Mouse (Mus musculus) kidney, embryonic 16.5 days (tissue): Measurements from ENCODE around the gene Mmp2. TPM values are rescaled to one million over a fixed set of nuclear protein-coding genes. Genes with fewer than 3 reads are reported as not detected.

ENCODE experiments used
- ATAC-seq: fragments of 200-750 bp; cut with Nextera tagmentation; 2 replicates; pipeline ENCODE4 v1.8.0; 2017; ENCODE audit warnings: moderate TSS enrichment; ENCODE audit not compliant: low FRiP score, low TSS enrichment
- H3K27ac ChIP-seq: fragments of 300-500 bp; sonication (generic); 2 replicates; pipeline ENCODE4 v1.5.1; 2014; ENCODE audit warnings: low read length
- H3K27me3 ChIP-seq: fragments of 300-500 bp; sonication (generic); 2 replicates; pipeline ENCODE4 v1.6.1; 2014; ENCODE audit warnings: low read length, control low read depth, mixed read lengths; ENCODE audit not compliant: insufficient read depth
- H3K36me3 ChIP-seq: fragments of 300-500 bp; sonication (generic); 2 replicates; pipeline ENCODE4 v1.6.1; 2014; ENCODE audit warnings: low read length, control low read depth, mixed read lengths; ENCODE audit not compliant: insufficient read depth
- H3K4me1 ChIP-seq: fragments of 300-500 bp; sonication (generic); 2 replicates; pipeline ENCODE4 v1.6.1; 2014; ENCODE audit warnings: low read length, control low read depth, mixed read lengths; ENCODE audit not compliant: insufficient read depth
- H3K4me2 ChIP-seq: fragments of 300-500 bp; sonication (generic); replicated peaks from 2 replicates; pipeline ENCODE4 v1.6.1; 2014; ENCODE audit warnings: low read depth, low read length
- H3K4me3 ChIP-seq: fragments of 300-500 bp; sonication (generic); 2 replicates; pipeline ENCODE4 v1.5.1; 2014; ENCODE audit warnings: mild to moderate bottlenecking, low read length
- H3K9ac ChIP-seq: fragments of 300-500 bp; sonication (generic); replicated peaks from 2 replicates; pipeline ENCODE4 v1.6.1; 2014; ENCODE audit warnings: low read length
- H3K9me3 ChIP-seq: fragments of 300-500 bp; sonication (generic); 2 replicates; pipeline ENCODE4 v1.6.1; 2016; ENCODE audit warnings: low read length, control low read depth
- WGBS: fragments of 180-500 bp; shearing (Covaris S2); extraction: QIAGEN DNeasy Blood & Tissue Kit; methylation state at CpG from one replicate; pipeline ENCODE4 v1.1.7; 2014; 5-methylcytosine and 5-hydroxymethylcytosine counted together
- polyA plus RNA-seq: library from polyadenylated mRNA; unstranded; fragments of >200 nt; fragmentation: Nextera tagmentation; extraction: Ambion mirVana; gene quantifications from 2 replicates; pipeline ENCODE4 v1.2.1, GENCODE M21; 2015

Gene Mmp2
- polyA plus RNA-seq, 1 experiment from 2014 or later: 148 TPM

DNA sequence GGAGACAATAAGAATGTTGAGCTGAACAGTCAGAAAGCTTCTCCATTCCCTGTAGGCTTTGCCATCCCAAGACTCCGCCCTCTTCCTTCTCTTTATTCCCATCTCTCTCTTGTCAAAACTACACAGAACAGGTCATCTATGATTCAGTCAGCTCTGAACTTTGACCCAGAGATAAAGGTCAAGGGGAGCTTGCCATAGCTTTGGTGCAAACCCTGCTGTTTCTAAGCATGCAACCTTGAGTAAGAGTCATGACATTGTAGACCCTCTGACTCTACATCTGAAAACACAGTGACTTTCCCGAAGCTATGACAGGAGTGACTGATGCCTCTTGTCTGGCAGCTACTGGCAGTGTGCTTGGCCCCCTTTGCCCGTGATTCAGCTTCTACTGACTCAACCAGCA, 24.5 kb upstream of the Mmp2 start:
- Histone ChIP-seq H3K36me3 (no peaks in the 10 kb centered on the region), H3K27ac (no peak overlapping the region), H3K9ac (no peak overlapping the region), H3K4me3 (no peak overlapping the region), H3K9me3 (no peaks in the 10 kb centered on the region), H3K4me2 (no peak overlapping the region), H3K4me1 (no peaks in the 10 kb centered on the region), H3K27me3 (no peaks in the 10 kb centered on the region)
- ATAC-seq: no peak
- WGBS: 84% methylated on average over 3 of the region's 3 CpGs

- Histone ChIP-seq H3K27ac (no peak overlapping the region), H3K36me3 (no peaks in the 10 kb centered on the region), H3K9ac (no peak overlapping the region), H3K4me2 (no peak overlapping the region), H3K4me1 (no peaks in the 10 kb centered on the region), H3K27me3 (0 out of 2 replicates have a peak, but pooled peaks cover 3% of the 10 kb centered on the region), H3K9me3 (no peaks in the 10 kb centered on the region), H3K4me3 (no peak overlapping the region)
- no peak for ATAC-seq
- WGBS: 89% methylated on average over 2 of the region's 2 CpGs
Measured at GRCm38 (mm10) chr8:92812773-92813172, 14.3 kb upstream of the Mmp2 start.

- no peaks in the 10 kb centered on the region for H3K4me1 ChIP-seq
- H3K36me3 ChIP-seq: no peaks in the 10 kb centered on the region
- no peaks in the 10 kb centered on the region for H3K9me3 ChIP-seq
- no peak for ATAC-seq
- 0 out of 2 replicates have a peak, but pooled peaks cover 3% of the 10 kb centered on the region for H3K27me3 ChIP-seq
- no peak overlapping the region for H3K4me2 ChIP-seq
- H3K27ac ChIP-seq: no peak overlapping the region
- WGBS: 88% methylated on average over 5 of the region's 5 CpGs
- no peak overlapping the region for H3K4me3 ChIP-seq
- H3K9ac ChIP-seq: no peak overlapping the region
Measured at GRCm38 (mm10) chr8:92815661-92816060, 11.4 kb upstream of the Mmp2 start.

DNA sequence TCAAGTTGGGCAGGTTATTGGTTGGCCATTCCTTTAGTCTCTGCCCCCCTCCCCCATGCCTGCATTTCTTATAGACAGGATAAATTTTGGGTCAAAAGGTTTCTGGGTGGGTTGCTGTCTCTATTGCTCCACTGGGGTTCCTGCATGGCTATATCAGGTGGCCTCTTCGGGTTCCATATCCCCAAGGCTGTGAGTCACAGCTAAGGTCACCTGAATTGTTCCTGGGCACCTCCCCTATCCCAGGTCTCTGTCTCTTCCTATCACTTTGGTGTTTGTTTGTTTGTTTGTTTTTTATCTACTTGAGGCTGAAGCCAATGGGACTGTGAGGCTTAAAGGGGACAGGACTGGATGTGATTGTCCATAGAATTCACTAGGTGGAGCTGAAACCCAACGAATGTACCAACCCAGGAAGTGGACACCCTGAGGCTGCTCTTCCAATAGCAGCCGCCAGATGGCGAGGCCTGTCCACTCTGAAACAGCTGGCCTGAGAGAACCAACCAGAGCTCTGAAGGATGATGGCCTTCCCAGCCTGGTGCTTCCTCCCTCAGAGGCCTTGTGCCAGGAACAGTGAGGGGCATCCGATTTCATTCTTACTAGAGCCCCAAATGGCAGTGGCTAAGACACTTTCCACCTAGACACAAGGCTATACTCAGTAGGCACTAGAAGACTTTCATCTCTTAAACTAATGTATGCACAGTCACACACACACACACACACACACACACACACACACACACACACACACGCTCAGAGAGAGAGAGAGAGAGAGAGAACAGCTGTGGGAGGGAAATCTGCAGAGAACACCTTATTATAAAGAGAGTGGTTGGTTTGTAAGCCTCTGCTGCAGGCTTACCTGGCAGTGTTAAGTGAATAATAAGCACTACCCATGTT, 8.9 kb upstream of the Mmp2 start:
- ATAC-seq: peak; percentile 85
- Histone ChIP-seq H3K27ac (no peak overlapping the region), H3K4me1 (no peaks in the 10 kb centered on the region), H3K4me2 (no peak overlapping the region), H3K9ac (no peak overlapping the region), H3K36me3 (no peaks in the 10 kb centered on the region), H3K27me3 (0 out of 2 replicates have a peak, but pooled peaks cover 3% of the 10 kb centered on the region), H3K4me3 (no peak overlapping the region), H3K9me3 (no peaks in the 10 kb centered on the region)
- whole genome bisulfite sequencing: 24% methylated on average over 6 of the region's 6 CpGs

DNA sequence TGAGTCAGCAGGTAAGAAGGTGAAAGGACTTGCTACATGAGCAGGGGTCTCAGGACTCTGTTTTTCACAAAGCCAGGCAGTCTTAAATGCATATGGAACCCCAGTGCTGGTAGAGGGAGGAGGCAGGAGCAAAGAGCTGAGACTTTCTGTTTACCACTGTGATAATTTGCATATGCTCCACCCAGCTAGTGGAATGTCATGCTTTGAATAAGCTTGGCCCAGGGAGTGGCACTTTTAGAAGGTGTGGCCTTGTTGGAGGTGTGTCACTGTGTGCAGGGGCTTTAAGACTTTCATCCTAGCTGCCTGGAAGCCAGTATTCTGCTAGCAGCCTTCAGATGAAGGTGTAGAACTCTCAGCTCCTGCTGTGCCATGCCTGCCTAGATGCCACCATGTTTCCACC, 5.9 kb upstream of the Mmp2 start:
- Histone ChIP-seq H3K4me2 (no peak overlapping the region), H3K36me3 (no peaks in the 10 kb centered on the region)
- no peak for ATAC-seq

GRCm38 (mm10) chr8:92822386-92822785, 4.7 kb upstream of the Mmp2 start:
- Histone ChIP-seq H3K27ac (no peak overlapping the region), H3K36me3 (no peaks in the 10 kb centered on the region), H3K4me3 (no peak overlapping the region), H3K27me3 (no peaks in the 10 kb centered on the region), H3K9me3 (no peaks in the 10 kb centered on the region), H3K4me2 (no peak overlapping the region), H3K9ac (no peak overlapping the region), H3K4me1 (peaks cover 6% of the 10 kb centered on the region)
- WGBS: 66% methylated on average over 5 of the region's 5 CpGs
- no peak for ATAC-seq

More for the DNA sequence above, 5.9 kb upstream of the Mmp2 start:
- H3K4me1 ChIP-seq: no peaks in the 10 kb centered on the region
- H3K9ac ChIP-seq: no peak overlapping the region
- no peak overlapping the region for H3K27ac ChIP-seq
- H3K4me3 ChIP-seq: no peak overlapping the region
- H3K27me3 ChIP-seq: 0 out of 2 replicates have a peak, but pooled peaks cover 3% of the 10 kb centered on the region
- no peaks in the 10 kb centered on the region for H3K9me3 ChIP-seq

GRCm38 (mm10) chr8:92825991-92826390, 1.1 kb upstream of the Mmp2 start:
- no peak for ATAC-seq
- H3K4me2 ChIP-seq: no peak overlapping the region
- no peak overlapping the region for H3K4me3 ChIP-seq
- H3K4me1 ChIP-seq: peaks cover 12% of the 10 kb centered on the region
- no peak overlapping the region for H3K9ac ChIP-seq
- H3K9me3 ChIP-seq: no peaks in the 10 kb centered on the region
- H3K36me3 ChIP-seq: no peaks in the 10 kb centered on the region
- H3K27me3 ChIP-seq: no peaks in the 10 kb centered on the region
- 72% methylated on average over 4 of the region's 4 CpGs for WGBS
- H3K27ac ChIP-seq: no peak overlapping the region

GRCm38 (mm10) chr8:92828251-92828743, 1.2 kb downstream of the Mmp2 start:
- H3K9ac ChIP-seq: no peak overlapping the region; the same call in 1 of the 2 replicates
- ATAC-seq: peak; percentile 81
- peaks cover 5% of the 10 kb centered on the region; the same call in 1 of the 2 replicates for H3K36me3 ChIP-seq
- WGBS: 28% methylated on average over 15 of the region's 15 CpGs
- H3K9me3 ChIP-seq: no peaks in the 10 kb centered on the region
- no peaks in the 10 kb centered on the region for H3K27me3 ChIP-seq
- peaks cover 12% of the 10 kb centered on the region for H3K4me1 ChIP-seq
- peak overlapping the region; percentile 65 for H3K4me2 ChIP-seq
- H3K4me3 ChIP-seq: peak overlapping the region; percentile 57
- peak overlapping the region; percentile 84; the same call in 1 of the 2 replicates for H3K27ac ChIP-seq

- WGBS: 49% methylated on average over 5 of the region's 5 CpGs
- H3K27me3 ChIP-seq: no peaks in the 10 kb centered on the region
- peaks cover 24% of the 10 kb centered on the region for H3K36me3 ChIP-seq
Measured at GRCm38 (mm10) chr8:92834065-92834731, 7.1 kb downstream of the Mmp2 start.

More at GRCm38 (mm10) chr8:92834065-92834731, 7.1 kb downstream of the Mmp2 start:
- no peak overlapping the region for H3K4me3 ChIP-seq
- H3K9ac ChIP-seq: no peak overlapping the region
- no peak overlapping the region for H3K27ac ChIP-seq
- no peaks in the 10 kb centered on the region for H3K4me1 ChIP-seq
- no peak for ATAC-seq
- H3K4me2 ChIP-seq: no peak overlapping the region
- no peaks in the 10 kb centered on the region for H3K9me3 ChIP-seq
